Comparison of ENCODE assay signal across 22 mouse cellular contexts in genomic region chr4:138259482-138259881, GRCm38 (mm10). TPM values are rescaled to one million over a fixed set of nuclear protein-coding genes. Genes with fewer than 3 reads are reported as not detected.
DNase-seq lines count a peak whose midpoint lies in the region; ATAC-seq lines count a peak whose summit lies in the region.
"Had no signal": no experiment of that assay in that cellular context is flagged by ENCODE, and none has a peak within 500 bp of the region (broad histone marks: within the 10 kb centered on the region; RNA-seq: fewer than 3 reads in every experiment).

No protein-coding gene starts in this region.

- H3K4me3 ChIP-seq in midbrain, embryonic 13.5 days (replicated peaks) = no peak overlapping the region
- H3K4me3 ChIP-seq: embryonic facial prominence, embryonic 12.5 days; forebrain, embryonic 12.5 days; gastrocnemius, adult 2 months; heart, adult 2 months; heart, embryonic 12.5 days; hindbrain, embryonic 15.5 days had no signal

- H3K27ac ChIP-seq in midbrain, embryonic 13.5 days = no peak overlapping the region
- H3K27ac ChIP-seq: embryonic facial prominence, embryonic 12.5 days; forebrain, embryonic 12.5 days; gastrocnemius, adult 2 months; heart, adult 2 months; hindbrain, embryonic 15.5 days had no signal

- peaks cover 6% of the 10 kb centered on the region; the same call in 1 of the 2 replicates for H3K36me3 ChIP-seq in midbrain, embryonic 13.5 days
- H3K36me3 ChIP-seq: embryonic facial prominence, embryonic 12.5 days; forebrain, embryonic 12.5 days; heart, embryonic 12.5 days; hindbrain, embryonic 15.5 days had no signal

- H3K27me3 ChIP-seq in midbrain, embryonic 13.5 days = peaks cover 41% of the 10 kb centered on the region
- H3K27me3 ChIP-seq: hindbrain, embryonic 15.5 days; Patski had no signal

- intact Hi-C loops in gastrocnemius, postnatal 14 days (cut with DNase I; ENCODE audit: low total_unique reads) = no loop called here

- DNase-seq in gastrocnemius, postnatal 14 days = peak; percentile 4
- DNase-seq in gastrocnemius, postnatal 10 days = no peak
- DNase-seq in thymus, postnatal 0 days (ENCODE audit: low spot score) = peak; percentile 25
- no peak for DNase-seq in thymus, postnatal 4 days
- DNase-seq in induced T-regulatory cell, adult 2 months (ENCODE audit: low read depth) = peak; percentile 34
- DNase-seq in testis, postnatal 14 days (ENCODE audit: low spot score) = no peak
- DNase-seq in frontal cortex, adult 2 months (ENCODE audit: extremely low spot score in 1 of 2, low spot score in 1 of 2) = no peak
- DNase-seq: adrenal gland, postnatal 14 days; cerebellum, adult 18-20 months; cerebellum, adult 9-11 months; cerebellum, postnatal 36 days; gastrocnemius, adult 2 months; heart, adult 2 months had no signal

- H3K4me2 ChIP-seq in midbrain, embryonic 13.5 days (replicated peaks) = no peak overlapping the region
- H3K4me2 ChIP-seq: embryonic facial prominence, embryonic 12.5 days; forebrain, embryonic 12.5 days; heart, embryonic 12.5 days; hindbrain, embryonic 15.5 days had no signal

- no peak for ATAC-seq in midbrain, embryonic 13.5 days
- ATAC-seq: activated CD4-positive, CD25-positive, alpha-beta regulatory T cell, adult 4 months; forebrain, embryonic 16.5 days; inflammation-experienced regulatory T-cells, adult 6 months; Patski had no signal

- 89% methylated on average over 5 of the region's 5 CpGs for WGBS in midbrain, embryonic 13.5 days

- peaks cover 14% of the 10 kb centered on the region for H3K4me1 ChIP-seq in midbrain, embryonic 13.5 days (replicated peaks)
- H3K4me1 ChIP-seq: embryonic facial prominence, embryonic 12.5 days had no signal

- H3K9me3 ChIP-seq in midbrain, embryonic 13.5 days = no peaks in the 10 kb centered on the region
- H3K9me3 ChIP-seq: embryonic facial prominence, embryonic 12.5 days; forebrain, embryonic 12.5 days; heart, embryonic 12.5 days; hindbrain, embryonic 15.5 days had no signal

- H3K9ac ChIP-seq in midbrain, embryonic 13.5 days (replicated peaks) = no peak overlapping the region
- H3K9ac ChIP-seq: embryonic facial prominence, embryonic 12.5 days; forebrain, embryonic 12.5 days; heart, embryonic 12.5 days; hindbrain, embryonic 15.5 days had no signal

RNA-seq across cellular contexts. Expression of gene Kif17, which starts 9.2 kb away (rescaled TPM):
- total RNA-seq in gastrocnemius, postnatal 14 days (2021) = not detected
- under 1 TPM in 1 of 2 experiments, not detected in 1; 0.14 TPM for total RNA-seq in gastrocnemius, postnatal 10 days (2021)
- polyA plus RNA-seq in thymus, postnatal 0 days (2015; fragmentation: Nextera tagmentation; extraction: Ambion mirVana) = 0.60 and 0.78 TPM in 2 replicates
- polyA plus RNA-seq in midbrain, embryonic 13.5 days (2015; fragmentation: Nextera tagmentation; extraction: Ambion mirVana) = 1.4 and 1.5 TPM in 2 replicates
- polyA plus RNA-seq in frontal cortex, adult 2 months (2012; rRNA removed) = 21.8 and 23.3 TPM in 2 replicates
- polyA plus RNA-seq: activated CD4-positive, CD25-positive, alpha-beta regulatory T cell, adult 4 months; inflammation-experienced regulatory T-cells, adult 6 months had no signal

RNA-seq across cellular contexts. Expression of gene Sh2d5, which starts 9.3 kb away (rescaled TPM):
- total RNA-seq in gastrocnemius, postnatal 14 days (2021) = not detected
- under 1 TPM; 0.09 to 0.11 TPM for total RNA-seq in gastrocnemius, postnatal 10 days (2021)
- 0.61 and 0.66 TPM in 2 replicates for polyA plus RNA-seq in thymus, postnatal 0 days (2015; fragmentation: Nextera tagmentation; extraction: Ambion mirVana)
- 7.0 and 8.5 TPM in 2 replicates for polyA plus RNA-seq in midbrain, embryonic 13.5 days (2015; fragmentation: Nextera tagmentation; extraction: Ambion mirVana)
- 62.1 and 67.9 TPM in 2 replicates for polyA plus RNA-seq in frontal cortex, adult 2 months (2012; rRNA removed)
- total RNA-seq: heart, adult 2 months had no signal

RNA-seq across cellular contexts. Expression of gene Hp1bp3, which starts 43.4 kb away (rescaled TPM):
- 10 to 100 TPM; 49.4 to 49.6 TPM for total RNA-seq in gastrocnemius, postnatal 14 days (2021)
- 10 to 100 TPM; 65.5 to 73.8 TPM for total RNA-seq in gastrocnemius, postnatal 10 days (2021)
- polyA plus RNA-seq in thymus, postnatal 0 days (2015; fragmentation: Nextera tagmentation; extraction: Ambion mirVana) = 155 and 173 TPM in 2 replicates
- polyA plus RNA-seq in midbrain, embryonic 13.5 days (2015; fragmentation: Nextera tagmentation; extraction: Ambion mirVana) = 229 and 255 TPM in 2 replicates
- polyA plus RNA-seq in frontal cortex, adult 2 months (2012; rRNA removed) = 171 and 179 TPM in 2 replicates

RNA-seq across cellular contexts. Expression of gene Ddost, which starts 45.0 kb away (rescaled TPM):
- 10 to 100 TPM; 51.0 to 59.3 TPM for total RNA-seq in gastrocnemius, postnatal 14 days (2021)
- total RNA-seq in gastrocnemius, postnatal 10 days (2021) = 10 to 100 TPM; 74.4 to 82.9 TPM
- polyA plus RNA-seq in thymus, postnatal 0 days (2015; fragmentation: Nextera tagmentation; extraction: Ambion mirVana) = 196 and 200 TPM in 2 replicates
- polyA plus RNA-seq in midbrain, embryonic 13.5 days (2015; fragmentation: Nextera tagmentation; extraction: Ambion mirVana) = 192 and 200 TPM in 2 replicates
- polyA plus RNA-seq in frontal cortex, adult 2 months (2012; rRNA removed) = 89.8 and 93.1 TPM in 2 replicates

Comparison
In these comparisons a context has a peak if more than half of its experiments do, and no peak if none do; other contexts are left out.
1. DNase-seq: peak in gastrocnemius, postnatal 14 days (single experiment), thymus, postnatal 0 days (single experiment) and induced T-regulatory cell, adult 2 months (single experiment); none in gastrocnemius, postnatal 10 days (single experiment), thymus, postnatal 4 days (single experiment), testis, postnatal 14 days (single experiment) and frontal cortex, adult 2 months (0 of 2).